Mouse (Mus musculus): ENCODE measurements at regions not wholly inside any gene's neighbourhood (a gene's known extent, or its start where the extent isn't known, plus 50 kb on each side); places are given as distances from the start of the nearest gene placed in this dataset.

DNA sequence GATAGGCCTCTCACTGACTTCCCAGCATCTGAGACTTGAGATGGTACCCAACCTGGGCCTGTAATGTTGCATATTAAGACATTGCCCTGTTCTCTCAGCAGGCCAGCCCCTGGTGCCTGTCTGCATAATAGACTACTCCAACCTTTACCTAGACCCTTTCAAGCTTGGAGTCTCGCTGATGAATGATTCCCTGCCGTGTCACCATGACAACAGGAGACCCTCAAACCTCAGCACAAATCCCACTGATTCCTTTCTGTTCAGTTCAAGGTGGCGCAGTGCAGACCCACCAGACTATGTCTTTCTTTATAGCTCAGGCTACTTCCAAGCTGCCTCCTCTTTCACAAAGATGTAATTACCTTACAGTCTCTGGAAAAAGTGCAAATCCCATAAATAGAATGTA, 172.0 kb downstream of the Dcdc2c start:
- no peak for ATAC-seq (replicated peaks; ENCODE audit: poor library complexity)

DNA sequence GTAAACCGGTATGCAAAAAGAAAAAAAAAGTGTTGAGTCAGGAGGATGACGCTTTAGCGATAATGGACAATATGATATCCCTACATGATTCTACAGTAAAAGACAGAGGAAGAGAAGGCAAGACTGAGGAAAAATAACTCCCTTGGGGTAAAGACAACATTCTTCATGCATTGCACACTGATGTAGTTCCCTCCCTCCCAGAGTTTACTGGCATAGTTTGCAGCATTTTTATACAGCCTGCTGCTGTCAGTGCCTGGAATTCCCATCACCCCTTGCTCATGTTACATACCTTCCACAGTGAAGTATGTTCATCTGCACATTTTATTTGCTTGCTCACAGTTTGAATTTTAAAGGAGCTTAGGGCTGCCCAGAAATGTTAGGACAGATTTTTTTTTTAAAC, 174.2 kb downstream of the Dcdc2c start:
- no peak for ATAC-seq (replicated peaks; ENCODE audit: poor library complexity)

DNA sequence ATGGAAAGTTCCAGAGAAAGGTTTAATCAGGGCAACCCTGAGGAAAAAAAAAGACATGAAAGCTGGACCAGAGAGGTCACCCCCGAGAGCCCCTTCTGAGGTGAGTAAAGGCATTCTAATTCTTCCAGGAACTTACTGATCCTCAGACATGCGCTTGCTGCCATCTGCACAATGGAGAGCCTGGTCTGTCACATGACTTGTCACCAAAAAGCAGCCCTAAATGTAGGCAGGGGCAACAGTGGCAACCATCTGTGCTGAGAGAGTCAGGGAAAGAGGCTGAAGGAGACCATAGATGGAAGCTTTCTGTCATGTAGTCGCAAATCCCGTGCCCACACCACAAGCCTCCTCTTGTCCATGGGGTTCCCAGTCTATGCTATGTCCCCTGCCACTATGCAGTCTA, 174.8 kb downstream of the Dcdc2c start:
- no peak for ATAC-seq (replicated peaks; ENCODE audit: poor library complexity)

DNA sequence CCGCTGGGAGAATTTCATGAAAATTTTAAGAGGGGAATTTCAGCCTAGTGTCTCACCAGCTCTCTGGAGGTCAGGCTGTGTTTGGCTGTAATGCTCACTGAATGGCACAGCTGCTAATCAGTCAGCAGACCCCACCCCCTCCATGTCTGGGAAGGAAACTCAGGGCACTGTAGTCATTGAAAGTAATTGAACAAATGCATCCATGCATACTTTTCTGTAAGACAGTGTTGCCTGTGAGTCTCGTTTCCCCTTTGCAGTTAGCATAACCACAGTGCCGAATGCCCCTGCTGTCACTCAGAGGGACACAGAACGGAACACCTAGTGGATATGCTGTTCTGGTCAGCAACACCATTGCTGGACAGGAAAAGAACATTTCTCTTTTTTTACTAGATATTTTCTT, 175.4 kb downstream of the Dcdc2c start:
- no peak for ATAC-seq (replicated peaks; ENCODE audit: poor library complexity)

DNA sequence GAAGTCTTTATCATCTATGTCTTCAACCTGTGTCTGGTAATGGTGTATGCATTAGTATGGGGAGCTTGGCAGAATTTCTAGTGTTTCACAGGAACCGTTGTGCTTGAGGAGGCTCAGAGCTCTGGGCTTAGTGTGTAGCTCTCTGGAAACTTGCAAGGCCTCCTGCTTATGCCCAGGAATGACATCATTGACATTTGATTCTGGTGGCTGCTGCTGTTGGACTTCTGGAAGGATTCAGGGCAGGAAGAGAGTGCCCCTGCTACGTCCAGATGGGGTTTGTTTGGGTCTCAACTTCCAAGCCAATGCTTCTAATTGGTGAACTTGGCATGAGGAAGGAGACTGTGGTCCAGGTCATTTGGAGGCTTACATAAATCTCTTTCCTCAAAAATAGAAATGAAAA, 186.9 kb downstream of the Dcdc2c start:
- no peak for ATAC-seq (replicated peaks; ENCODE audit: poor library complexity)

DNA sequence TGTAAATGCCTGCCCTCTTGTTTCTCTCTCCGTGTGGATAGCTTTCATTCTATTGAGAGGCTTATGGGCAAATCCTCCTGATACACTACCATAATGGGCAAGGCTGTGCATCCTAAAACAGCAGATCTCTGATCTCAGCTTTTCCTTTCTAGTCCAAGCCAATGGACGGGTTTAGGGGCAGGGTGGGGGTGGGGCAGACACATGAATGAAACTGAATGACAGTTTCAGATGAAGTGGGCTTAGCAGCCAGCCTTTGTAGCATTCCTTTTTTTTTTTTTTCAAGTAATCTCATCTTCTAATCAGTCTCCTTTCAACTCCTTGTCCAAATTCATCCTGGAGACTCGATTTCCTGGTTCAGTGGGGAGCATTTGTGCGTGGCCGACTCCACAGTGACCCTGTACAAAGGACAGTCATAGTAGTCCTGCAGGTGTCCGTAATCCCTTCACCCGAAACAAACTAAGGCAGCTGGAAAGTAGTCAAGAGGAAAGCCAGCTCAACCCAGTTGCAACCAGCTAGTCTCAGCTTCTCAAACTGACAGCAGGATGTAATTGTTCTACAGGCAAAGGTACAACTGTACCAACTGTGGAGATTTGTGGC, 193.4 kb downstream of the Dcdc2c start:
- no peak for ATAC-seq (replicated peaks; ENCODE audit: poor library complexity)

DNA sequence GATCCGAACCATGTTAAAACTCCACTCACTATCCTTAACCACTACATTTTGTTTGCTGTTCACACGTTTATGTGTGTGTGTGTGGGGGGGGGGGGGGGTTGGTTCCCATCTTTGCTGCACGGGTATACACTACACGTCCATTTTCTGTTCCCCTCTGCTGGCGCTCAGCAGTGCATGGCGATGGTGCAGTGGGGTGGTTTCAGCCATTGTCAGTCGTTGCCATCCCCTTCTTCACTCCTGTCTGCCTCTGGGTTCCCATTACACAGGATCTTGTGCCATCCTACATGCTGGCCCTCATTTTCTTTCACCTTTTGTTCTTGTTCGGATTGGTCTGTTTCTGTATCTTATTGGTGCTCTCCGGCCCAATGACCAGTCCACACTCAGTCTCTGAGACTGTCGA, 194.4 kb downstream of the Dcdc2c start:
- no peak for ATAC-seq (replicated peaks; ENCODE audit: poor library complexity)

DNA sequence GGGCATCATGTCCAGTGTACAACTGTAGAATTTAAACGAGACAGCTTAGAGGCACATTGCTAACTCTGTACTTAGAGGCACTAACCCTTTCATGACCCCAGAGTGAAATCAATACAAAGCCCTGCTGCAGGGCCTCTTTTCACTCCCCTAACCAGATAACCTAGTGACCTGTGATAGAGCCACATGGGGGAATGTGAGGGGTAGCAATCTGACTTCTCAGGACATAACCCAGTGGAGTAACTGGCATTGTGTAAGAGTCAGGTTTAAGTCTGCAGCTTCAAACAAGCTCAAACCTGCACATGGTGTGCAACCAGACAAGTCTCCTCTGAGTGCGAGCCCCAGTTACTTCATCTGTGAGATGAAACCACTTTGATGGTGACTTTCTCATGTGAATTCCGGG, 199.1 kb downstream of the Dcdc2c start:
- ATAC-seq (replicated peaks; ENCODE audit: poor library complexity) = no peak

DNA sequence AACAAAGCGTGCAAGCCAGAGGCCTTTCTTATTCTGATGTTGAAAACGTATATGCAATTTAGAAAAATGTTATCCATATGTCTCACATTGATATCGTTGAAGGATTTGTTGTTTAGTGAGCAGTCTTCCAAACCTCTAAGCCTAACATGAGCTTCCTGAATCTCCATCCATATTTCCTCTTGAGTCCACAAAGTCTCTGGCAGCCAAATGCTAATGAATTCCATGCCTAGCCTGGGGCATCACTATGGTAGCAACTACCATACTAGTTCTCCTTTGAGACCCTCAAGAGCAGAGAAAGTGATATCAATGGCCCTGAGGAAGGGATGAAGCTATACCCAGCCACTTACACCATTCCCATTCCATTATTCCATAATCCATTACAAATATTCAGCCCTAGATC, 199.6 kb downstream of the Dcdc2c start:
- ATAC-seq (replicated peaks; ENCODE audit: poor library complexity) = no peak

DNA sequence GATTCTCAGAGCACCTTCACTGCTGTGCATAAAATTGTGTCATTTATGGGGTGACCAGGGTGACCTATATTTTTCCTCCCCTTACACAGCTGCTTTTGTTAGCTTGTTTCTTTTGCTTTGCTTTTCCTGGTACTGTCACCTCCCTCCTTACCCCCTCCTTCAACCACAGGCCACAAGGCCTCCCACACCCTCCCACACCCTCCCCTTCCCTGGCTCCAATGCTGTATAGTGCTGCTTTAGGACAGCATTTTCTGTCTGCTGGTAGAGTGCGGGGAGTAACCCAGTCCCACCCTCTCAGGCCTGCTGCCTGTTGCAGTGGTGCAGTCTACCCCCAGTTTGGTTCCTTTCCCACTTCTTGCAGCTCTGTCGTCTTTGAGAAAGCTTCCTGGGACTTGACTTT, 209.5 kb downstream of the Dcdc2c start:
- no peak for ATAC-seq (replicated peaks; ENCODE audit: poor library complexity)

DNA sequence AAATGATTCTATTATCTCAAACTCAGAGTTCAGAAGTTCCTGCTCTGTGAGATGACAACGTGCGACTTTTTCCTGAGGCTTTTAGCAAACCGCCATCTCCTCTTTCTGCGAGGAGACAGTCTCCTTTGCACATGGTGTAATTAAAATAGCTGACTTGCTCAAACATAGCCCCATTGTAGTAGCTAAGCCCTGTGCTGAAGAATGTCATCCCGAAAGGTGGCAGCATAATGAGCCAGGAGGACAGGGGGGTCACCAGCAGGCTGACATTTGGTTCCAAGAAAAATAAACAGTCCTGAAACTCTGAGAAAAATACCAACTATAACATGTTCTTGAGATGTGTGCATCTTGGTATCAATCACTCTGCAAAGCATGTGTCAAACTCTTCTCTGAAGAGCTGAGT, 219.6 kb downstream of the Dcdc2c start:
- no peak for ATAC-seq (replicated peaks; ENCODE audit: poor library complexity)

DNA sequence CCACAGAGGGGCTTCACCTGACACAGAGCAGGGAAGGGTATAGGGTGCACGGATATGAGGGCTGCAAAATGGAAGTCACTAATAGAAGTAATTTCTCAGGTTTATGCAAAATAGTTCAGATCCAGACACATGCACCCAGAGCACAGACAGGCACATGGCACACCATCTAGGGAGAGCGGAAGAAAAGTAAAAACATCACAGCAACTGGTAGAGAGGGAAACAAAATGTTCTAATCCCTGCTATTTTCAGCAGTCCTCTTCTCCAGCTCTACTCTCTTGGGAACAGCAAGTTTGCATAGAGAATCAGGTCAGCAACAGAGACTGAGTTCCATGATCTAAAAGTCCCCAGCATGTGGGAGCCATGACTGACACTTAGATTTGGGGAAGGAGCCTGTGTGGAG, 220.4 kb downstream of the Dcdc2c start:
- no peak for ATAC-seq (replicated peaks; ENCODE audit: poor library complexity)

DNA sequence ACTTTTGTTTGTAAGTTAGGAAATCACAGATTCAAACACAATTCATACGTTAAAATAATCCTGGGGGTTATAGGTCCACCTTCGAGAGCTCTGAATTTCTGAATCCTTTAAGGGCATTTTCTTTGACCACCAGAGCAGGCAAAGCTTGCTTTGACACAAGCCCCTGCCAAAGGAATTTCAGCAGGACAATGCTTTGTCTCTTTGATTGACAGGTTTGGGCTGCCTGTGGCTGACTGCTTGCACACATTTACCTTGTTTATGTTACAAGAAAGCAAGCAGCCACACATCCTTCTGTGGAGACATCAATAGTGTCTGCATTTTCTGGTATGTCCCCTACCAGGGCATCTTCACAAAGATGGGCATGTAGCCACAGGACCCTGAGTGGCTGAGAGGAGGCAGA, 228.5 kb downstream of the Dcdc2c start:
- ATAC-seq (replicated peaks; ENCODE audit: poor library complexity) = no peak

DNA sequence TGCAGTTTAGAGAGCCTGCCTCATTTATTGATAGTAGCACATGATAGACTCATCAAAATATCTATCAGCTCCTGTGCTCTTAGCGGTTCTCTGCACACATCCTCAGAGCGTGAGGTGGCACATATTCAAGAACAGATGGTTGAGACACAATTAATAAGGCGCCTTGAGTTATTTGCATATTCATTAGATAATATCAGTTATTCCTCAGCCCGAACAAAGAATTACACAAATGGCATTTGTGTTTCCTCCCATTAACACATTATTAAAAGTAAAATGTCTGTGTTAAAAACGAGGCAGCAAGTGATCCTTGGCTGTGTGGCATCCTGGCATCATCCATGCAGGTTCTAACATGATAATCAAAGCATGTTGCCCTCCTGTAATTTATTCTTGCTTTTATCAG, 243.0 kb downstream of the Dcdc2c start:
- ATAC-seq (replicated peaks; ENCODE audit: poor library complexity) = no peak

DNA sequence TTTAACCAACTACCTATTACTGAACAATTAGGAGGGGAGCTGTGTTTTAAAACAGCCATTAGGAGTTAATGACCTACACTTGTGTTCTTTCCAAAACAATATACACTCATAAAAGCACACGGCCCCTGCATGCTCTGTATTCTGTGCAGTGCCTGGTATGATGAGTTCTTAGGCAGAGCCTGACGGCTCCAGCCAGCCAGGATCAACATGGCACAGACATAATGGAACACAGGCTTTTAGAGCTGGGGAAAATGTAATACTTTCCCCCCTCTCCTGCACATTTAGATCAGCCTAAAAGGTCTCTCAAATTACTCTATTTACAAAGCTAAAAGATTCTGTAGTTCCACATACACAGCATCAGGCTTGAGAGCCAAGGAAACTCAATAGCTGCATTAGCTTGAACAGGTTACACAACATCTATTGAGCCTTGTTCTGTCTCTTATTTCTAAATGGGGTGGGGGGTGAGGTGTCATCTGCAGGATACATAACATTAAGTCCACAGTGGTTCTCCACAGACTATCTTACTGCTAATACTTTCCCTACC, 250.1 kb downstream of the Dcdc2c start:
- ATAC-seq (replicated peaks; ENCODE audit: poor library complexity) = no peak

DNA sequence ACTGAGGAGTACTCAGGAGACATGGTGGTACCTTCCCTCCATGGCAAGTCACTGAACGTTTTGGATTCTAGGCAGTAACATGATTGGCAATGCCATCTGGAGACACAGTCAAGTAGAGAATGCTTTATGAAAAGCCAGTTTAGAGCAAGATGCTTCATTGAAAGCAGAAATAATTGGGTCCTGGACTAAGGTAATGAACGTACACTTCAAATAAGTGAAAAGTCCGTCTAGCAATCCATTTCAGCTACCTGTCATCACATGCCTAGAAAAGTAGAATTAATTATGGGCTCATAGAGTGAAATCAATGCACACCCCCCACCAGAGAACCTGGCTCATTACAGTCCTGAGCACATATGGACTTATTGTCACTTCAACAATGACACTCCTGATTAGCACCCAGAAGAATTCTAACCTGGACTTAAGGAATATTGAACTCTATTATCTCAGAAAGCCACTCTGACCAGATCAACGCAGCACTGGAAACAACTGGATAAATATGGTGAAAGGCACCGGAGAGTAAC, 263.8 kb downstream of the Dcdc2c start:
- no peak for ATAC-seq (replicated peaks; ENCODE audit: poor library complexity)

DNA sequence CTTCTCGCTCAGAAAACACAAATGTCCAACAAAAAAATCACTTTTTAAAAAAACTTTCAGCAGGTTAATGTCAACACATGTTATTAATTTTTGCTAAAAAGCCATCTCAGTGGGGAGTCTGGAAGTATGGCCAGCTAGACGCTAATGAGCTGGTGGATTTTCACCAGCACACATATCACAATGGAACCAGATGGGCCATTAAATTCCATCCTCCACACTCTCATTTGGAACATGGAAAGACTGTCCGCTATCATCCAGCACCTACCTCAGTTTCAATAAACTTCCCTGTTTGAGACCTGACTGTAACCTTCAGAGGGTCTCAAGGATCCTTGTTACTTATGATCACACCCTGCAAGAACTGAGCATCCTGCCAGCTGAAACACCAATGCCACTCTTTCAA, 296.7 kb downstream of the Dcdc2c start:
- ATAC-seq (replicated peaks; ENCODE audit: poor library complexity) = no peak

DNA sequence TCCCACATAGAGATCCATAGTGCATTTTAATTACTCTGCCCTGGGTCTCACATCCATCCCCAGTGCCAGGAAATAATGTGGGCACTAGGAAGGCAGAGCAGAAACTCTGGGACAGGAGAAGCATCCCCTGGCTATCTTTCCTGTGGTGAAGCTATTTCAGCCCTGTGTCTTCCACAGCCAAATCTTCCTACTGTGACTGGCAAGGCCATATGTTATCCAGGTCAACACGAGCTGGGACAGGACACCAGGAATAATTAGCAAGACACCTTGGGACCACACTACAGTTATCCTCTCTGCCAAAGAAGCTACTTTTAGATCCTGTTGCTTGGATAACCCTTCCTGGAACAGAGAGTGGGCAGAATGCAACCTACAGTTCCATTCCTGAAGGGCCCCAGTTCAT, 301.7 kb downstream of the Dcdc2c start:
- ATAC-seq (replicated peaks; ENCODE audit: poor library complexity) = no peak

DNA sequence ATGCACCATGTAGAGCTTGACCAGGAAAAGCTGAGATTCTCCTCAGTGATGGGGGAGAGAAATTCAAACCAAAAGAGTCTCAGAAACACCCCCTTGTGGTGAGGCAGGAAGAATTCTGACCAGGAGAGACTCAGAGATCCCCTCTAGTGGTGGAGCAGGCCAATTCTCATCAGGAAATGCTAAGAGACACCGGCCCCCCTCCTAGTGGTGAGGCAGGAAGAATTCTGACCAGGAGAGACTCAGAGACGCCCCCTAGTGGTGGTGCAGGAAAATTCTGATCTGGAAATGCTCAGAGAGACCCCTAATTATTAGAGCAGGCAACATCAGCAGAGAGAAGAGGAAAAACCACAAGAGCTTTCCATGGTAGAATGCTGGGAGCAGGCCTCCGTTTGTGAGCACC, 303.4 kb downstream of the Dcdc2c start:
- no peak for ATAC-seq (replicated peaks; ENCODE audit: poor library complexity)

DNA sequence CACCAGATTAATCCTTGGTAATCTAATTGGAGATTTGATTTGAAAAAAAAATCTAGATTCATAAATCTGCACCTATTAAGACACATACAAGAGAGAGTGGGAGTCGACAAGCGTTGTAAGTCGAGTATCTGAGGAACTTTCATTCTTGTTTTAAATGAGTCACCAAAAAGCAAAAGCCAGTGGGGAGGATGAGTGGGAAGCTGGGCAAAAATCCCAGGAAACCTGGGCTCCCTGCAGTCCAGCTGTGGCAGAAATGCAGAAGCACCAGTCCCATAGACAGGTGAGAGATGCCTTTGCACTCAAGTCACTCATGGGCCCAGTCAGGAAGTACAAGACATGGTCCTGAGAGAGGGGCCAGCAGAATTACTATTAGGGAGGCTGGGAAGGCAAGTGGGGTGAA, 303.9 kb downstream of the Dcdc2c start:
- ATAC-seq (replicated peaks; ENCODE audit: poor library complexity) = no peak

DNA sequence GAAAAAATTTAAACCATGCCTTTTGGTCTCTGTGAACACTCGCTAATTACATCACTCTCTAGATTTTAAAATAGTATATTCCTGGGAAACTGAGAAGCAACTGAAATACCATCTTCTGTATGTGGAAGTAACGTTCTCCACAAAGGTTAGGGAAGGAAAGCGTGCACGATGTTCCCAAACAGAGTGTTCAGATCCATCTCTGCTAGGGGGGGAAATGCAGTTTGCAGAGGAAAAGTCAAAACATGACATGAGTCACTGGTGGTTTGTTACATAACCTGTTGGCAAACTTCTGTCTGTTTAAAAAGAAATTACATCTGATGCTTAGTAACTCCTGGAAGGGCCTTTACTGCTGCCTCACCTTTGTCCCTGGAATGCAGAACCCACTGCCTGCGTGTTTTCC, 314.2 kb downstream of the Dcdc2c start:
- ATAC-seq (replicated peaks; ENCODE audit: poor library complexity) = no peak

DNA sequence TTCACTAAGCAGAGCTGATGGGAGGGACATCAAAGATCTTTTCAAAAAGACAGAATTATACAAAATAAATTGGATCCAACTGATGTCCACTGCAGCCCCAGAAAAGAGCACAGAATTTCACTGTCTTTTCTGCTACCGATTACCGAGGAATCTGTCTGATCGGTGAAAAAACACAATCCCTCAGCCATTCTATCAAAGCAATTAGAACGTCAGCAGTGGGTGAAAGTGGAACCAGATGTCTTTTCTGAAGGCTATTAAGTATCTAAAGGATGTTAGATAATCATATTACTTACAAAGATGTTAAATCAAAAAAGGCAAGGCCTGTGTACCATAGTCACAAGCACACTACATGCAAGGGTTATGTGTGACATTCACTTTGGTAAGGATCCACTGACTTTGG, 315.2 kb downstream of the Dcdc2c start:
- ATAC-seq (replicated peaks; ENCODE audit: poor library complexity) = no peak

DNA sequence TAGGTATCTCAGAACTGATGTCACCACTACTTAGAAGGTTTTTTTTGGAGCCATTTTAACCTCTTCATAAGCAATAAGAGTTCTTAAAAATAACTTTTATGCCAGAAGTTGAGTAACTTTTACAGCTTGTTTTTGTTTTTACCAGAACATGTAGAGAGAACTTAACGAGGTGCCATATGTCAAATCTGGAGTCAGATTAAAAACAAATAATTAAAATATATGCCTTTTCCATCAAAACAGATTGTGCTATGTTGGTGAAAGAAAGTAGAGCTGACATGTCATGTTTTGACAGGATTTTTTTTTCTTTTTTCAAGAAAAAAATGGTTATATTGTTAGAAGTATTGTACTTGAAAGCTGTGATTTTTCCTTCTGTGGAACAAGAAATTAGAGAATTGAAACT, 349.4 kb downstream of the Dcdc2c start:
- no peak for ATAC-seq (replicated peaks; ENCODE audit: poor library complexity)

Data from megakaryocyte progenitor cell, adult 5-6 weeks (primary cell).